Mouse (Mus musculus): ENCODE data around the gene Rap1gap2. TPM values are rescaled to one million over a fixed set of nuclear protein-coding genes. Genes with fewer than 3 reads are reported as not detected.
A peak's percentile ranks its signal among the peaks of the same experiment; 100 is the strongest.

Rap1gap2 gene
- polyA plus RNA-seq, 1 experiment from 2014 or later = 3.4 TPM

GRCm38 (mm10) chr11:74613428-74613827 lies 2.7 kb upstream of the Rap1gap2 start:
- Histone ChIP-seq H3K9ac (ENCODE audit: low read depth, low read length) (no peak overlapping the region), H3K4me3 (ENCODE audit: low read depth, low read length) (no peak overlapping the region), H3K27me3 (replicated peaks; ENCODE audit: control insufficient read depth, insufficient read depth, low read length) (peaks cover 51% of the 10 kb centered on the region), H3K4me2 (ENCODE audit: low read depth, low read length) (no peak overlapping the region), H3K9me3 (ENCODE audit: control insufficient read depth, low read length) (no peaks in the 10 kb centered on the region), H3K4me1 (ENCODE audit: control insufficient read depth, insufficient read depth, low read length) (peaks cover 6% of the 10 kb centered on the region; the same call in 1 of the 2 replicates), H3K36me3 (ENCODE audit: control insufficient read depth, insufficient read depth, low read length) (no peaks in the 10 kb centered on the region), H3K27ac (replicated peaks; ENCODE audit: low read depth, low read length) (no peak overlapping the region)
- no peak for ATAC-seq (ENCODE audit: low read depth)
- 64% methylated on average over 4 of the region's 4 CpGs for WGBS
- no peak for DNase-seq (ENCODE audit: low spot score)

- 12% methylated on average over 7 of the region's 7 CpGs for WGBS
- no peak overlapping the region for H3K4me2 ChIP-seq (ENCODE audit: low read depth, low read length)
Observed at GRCm38 (mm10) chr11:74611437-74611836, 722 bp upstream of the Rap1gap2 start.

DNA sequence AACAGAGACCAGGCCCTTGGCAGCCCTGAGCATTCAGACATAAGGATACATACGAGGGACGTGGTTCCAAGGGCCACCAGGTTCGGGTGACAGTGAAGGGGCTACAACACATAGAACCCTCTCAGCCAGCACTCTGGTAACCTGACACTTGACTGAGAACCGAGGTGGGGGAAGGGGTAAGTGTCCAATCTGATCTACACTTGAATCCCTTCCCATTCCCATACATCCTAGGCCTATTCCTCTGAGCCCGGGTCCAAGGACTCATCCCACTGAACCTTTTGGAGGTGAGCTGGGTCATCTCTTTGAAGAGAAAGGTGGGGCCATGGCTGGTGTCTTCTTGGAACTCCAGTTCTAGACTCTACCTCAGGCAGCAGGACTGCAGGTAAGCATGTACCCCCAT lies 647 bp downstream of the Rap1gap2 start:
- H3K27ac ChIP-seq (replicated peaks; ENCODE audit: low read depth, low read length) = no peak overlapping the region
- peaks cover 6% of the 10 kb centered on the region; the same call in 1 of the 2 replicates for H3K4me1 ChIP-seq (ENCODE audit: control insufficient read depth, insufficient read depth, low read length)
- no peaks in the 10 kb centered on the region for H3K9me3 ChIP-seq (ENCODE audit: control insufficient read depth, low read length)
- H3K36me3 ChIP-seq (ENCODE audit: control insufficient read depth, insufficient read depth, low read length) = no peaks in the 10 kb centered on the region
- H3K4me3 ChIP-seq (ENCODE audit: low read depth, low read length) = peak overlapping the region; percentile 34
- WGBS = 13% methylated on average over 5 of the region's 5 CpGs
- H3K9ac ChIP-seq (ENCODE audit: low read depth, low read length) = no peak overlapping the region
- ATAC-seq (ENCODE audit: low read depth) (no peak), DNase-seq (ENCODE audit: low spot score) (no peak)
- peaks cover 46% of the 10 kb centered on the region for H3K27me3 ChIP-seq (replicated peaks; ENCODE audit: control insufficient read depth, insufficient read depth, low read length)
- H3K4me2 ChIP-seq (ENCODE audit: low read depth, low read length) = no peak overlapping the region

More at GRCm38 (mm10) chr11:74611437-74611836, 722 bp upstream of the Rap1gap2 start:
- peaks cover 6% of the 10 kb centered on the region; the same call in 1 of the 2 replicates for H3K4me1 ChIP-seq (ENCODE audit: control insufficient read depth, insufficient read depth, low read length)
- no peak overlapping the region for H3K4me3 ChIP-seq (ENCODE audit: low read depth, low read length)
- no peak for DNase-seq (ENCODE audit: low spot score)
- no peak overlapping the region for H3K27ac ChIP-seq (replicated peaks; ENCODE audit: low read depth, low read length)
- H3K9me3 ChIP-seq (ENCODE audit: control insufficient read depth, low read length) = no peaks in the 10 kb centered on the region
- no peaks in the 10 kb centered on the region for H3K36me3 ChIP-seq (ENCODE audit: control insufficient read depth, insufficient read depth, low read length)
- H3K27me3 ChIP-seq (replicated peaks; ENCODE audit: control insufficient read depth, insufficient read depth, low read length) = peaks cover 51% of the 10 kb centered on the region
- H3K9ac ChIP-seq (ENCODE audit: low read depth, low read length) = no peak overlapping the region
- ATAC-seq (ENCODE audit: low read depth) = no peak

DNA sequence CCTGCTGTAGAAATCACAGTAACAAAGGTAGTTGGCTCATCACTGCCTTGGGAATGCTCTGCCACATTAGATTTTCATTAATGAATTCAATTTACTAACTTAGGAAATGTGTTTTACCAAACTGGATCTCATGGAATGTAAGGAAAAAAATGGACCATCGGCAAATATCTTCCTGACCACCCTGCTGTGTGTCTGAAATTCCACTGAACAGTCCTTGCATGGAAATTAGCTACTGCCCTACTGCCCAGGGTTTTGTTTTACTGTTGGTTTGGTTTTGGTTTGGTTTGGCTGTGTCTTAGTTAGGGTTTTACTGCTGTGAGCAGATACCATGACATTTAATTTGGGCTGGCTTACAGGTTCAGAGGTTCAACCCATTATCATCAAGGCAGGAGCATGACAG lies 8.4 kb downstream of the Rap1gap2 start:
- Histone ChIP-seq H3K9ac (ENCODE audit: low read depth, low read length) (no peak overlapping the region), H3K9me3 (ENCODE audit: control insufficient read depth, low read length) (peaks cover 6% of the 10 kb centered on the region; the same call in 1 of the 2 replicates), H3K36me3 (ENCODE audit: control insufficient read depth, insufficient read depth, low read length) (no peaks in the 10 kb centered on the region), H3K4me2 (ENCODE audit: low read depth, low read length) (no peak overlapping the region), H3K4me3 (ENCODE audit: low read depth, low read length) (no peak overlapping the region), H3K27me3 (replicated peaks; ENCODE audit: control insufficient read depth, insufficient read depth, low read length) (no peaks in the 10 kb centered on the region), H3K4me1 (ENCODE audit: control insufficient read depth, insufficient read depth, low read length) (no peaks in the 10 kb centered on the region), H3K27ac (replicated peaks; ENCODE audit: low read depth, low read length) (no peak overlapping the region)
- no peak for DNase-seq (ENCODE audit: low spot score)
- no peak for ATAC-seq (ENCODE audit: low read depth)
- 82% methylated on average over 1 of the region's 1 CpGs for WGBS

GRCm38 (mm10) chr11:74597990-74598337 lies 12.8 kb downstream of the Rap1gap2 start:
- Histone ChIP-seq H3K4me3 (ENCODE audit: low read depth, low read length) (no peak overlapping the region), H3K9ac (ENCODE audit: low read depth, low read length) (no peak overlapping the region), H3K9me3 (ENCODE audit: control insufficient read depth, low read length) (peaks cover 6% of the 10 kb centered on the region; the same call in 1 of the 2 replicates), H3K27me3 (replicated peaks; ENCODE audit: control insufficient read depth, insufficient read depth, low read length) (no peaks in the 10 kb centered on the region), H3K36me3 (ENCODE audit: control insufficient read depth, insufficient read depth, low read length) (no peaks in the 10 kb centered on the region), H3K27ac (replicated peaks; ENCODE audit: low read depth, low read length) (no peak overlapping the region), H3K4me1 (ENCODE audit: control insufficient read depth, insufficient read depth, low read length) (no peaks in the 10 kb centered on the region), H3K4me2 (ENCODE audit: low read depth, low read length) (no peak overlapping the region)
- no peak for DNase-seq (ENCODE audit: low spot score)
- no peak for ATAC-seq (ENCODE audit: low read depth)

GRCm38 (mm10) chr11:74597283-74597989 lies 13.3 kb downstream of the Rap1gap2 start:
- H3K27me3 ChIP-seq (replicated peaks; ENCODE audit: control insufficient read depth, insufficient read depth, low read length) = 0 out of 2 replicates have a peak, but pooled peaks cover 4% of the 10 kb centered on the region
- ATAC-seq (ENCODE audit: low read depth) = no peak
- no peak overlapping the region for H3K27ac ChIP-seq (replicated peaks; ENCODE audit: low read depth, low read length)
- no peak overlapping the region for H3K4me2 ChIP-seq (ENCODE audit: low read depth, low read length)
- 75% methylated on average over 4 of the region's 4 CpGs for WGBS
- H3K36me3 ChIP-seq (ENCODE audit: control insufficient read depth, insufficient read depth, low read length) = no peaks in the 10 kb centered on the region
- no peak overlapping the region for H3K9ac ChIP-seq (ENCODE audit: low read depth, low read length)
- H3K4me3 ChIP-seq (ENCODE audit: low read depth, low read length) = no peak overlapping the region
- H3K4me1 ChIP-seq (ENCODE audit: control insufficient read depth, insufficient read depth, low read length) = no peaks in the 10 kb centered on the region
- peaks cover 6% of the 10 kb centered on the region; the same call in 1 of the 2 replicates for H3K9me3 ChIP-seq (ENCODE audit: control insufficient read depth, low read length)
- no peak for DNase-seq (ENCODE audit: low spot score)

DNA sequence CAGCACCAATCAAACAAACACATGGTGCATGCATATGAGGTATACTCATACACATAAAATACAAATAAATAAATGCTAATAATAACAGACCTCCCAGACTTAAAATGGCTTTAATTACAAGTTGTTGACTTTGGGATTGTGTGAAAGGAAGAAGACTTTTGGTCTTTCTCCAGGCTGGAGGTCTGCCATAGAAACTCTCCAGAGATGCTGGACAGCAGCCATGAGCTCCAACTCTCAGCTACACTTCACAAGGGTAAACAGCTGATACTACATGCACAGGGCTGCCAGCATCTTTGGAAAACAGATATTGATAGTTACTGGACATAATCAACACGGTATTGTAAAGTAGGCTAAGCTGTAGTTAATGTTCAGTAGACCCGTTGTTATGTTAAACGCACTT lies 18.5 kb downstream of the Rap1gap2 start:
- WGBS = 73% methylated on average over 3 of the region's 3 CpGs
- Histone ChIP-seq H3K9ac (ENCODE audit: low read depth, low read length) (no peak overlapping the region), H3K27ac (replicated peaks; ENCODE audit: low read depth, low read length) (no peak overlapping the region), H3K4me3 (ENCODE audit: low read depth, low read length) (no peak overlapping the region), H3K36me3 (ENCODE audit: control insufficient read depth, insufficient read depth, low read length) (no peaks in the 10 kb centered on the region), H3K4me1 (ENCODE audit: control insufficient read depth, insufficient read depth, low read length) (no peaks in the 10 kb centered on the region), H3K9me3 (ENCODE audit: control insufficient read depth, low read length) (no peaks in the 10 kb centered on the region), H3K27me3 (replicated peaks; ENCODE audit: control insufficient read depth, insufficient read depth, low read length) (peaks cover 53% of the 10 kb centered on the region), H3K4me2 (ENCODE audit: low read depth, low read length) (no peak overlapping the region)
- DNase-seq (ENCODE audit: low spot score) (no peak), ATAC-seq (ENCODE audit: low read depth) (no peak)

DNA sequence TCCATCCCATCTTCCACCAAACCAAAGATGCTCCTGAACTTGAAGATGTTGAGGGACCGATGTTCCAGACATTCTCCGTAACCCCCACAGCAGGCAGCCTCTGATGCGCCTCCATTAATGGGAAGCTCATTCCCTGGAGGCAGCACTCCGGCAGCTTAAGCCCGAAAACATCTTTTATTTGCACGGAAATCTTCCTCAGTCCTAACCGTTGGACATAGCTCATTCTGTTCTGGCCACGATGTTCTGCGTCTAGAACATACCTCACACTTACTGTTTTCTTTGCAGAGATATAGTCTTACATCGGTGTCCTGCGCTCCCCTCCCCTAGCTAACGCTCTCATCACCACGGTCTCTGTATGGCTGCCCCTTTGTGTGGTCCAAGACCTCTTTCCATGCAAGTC lies 20.0 kb downstream of the Rap1gap2 start:
- Histone ChIP-seq H3K4me3 (ENCODE audit: low read depth, low read length) (no peak overlapping the region), H3K4me2 (ENCODE audit: low read depth, low read length) (no peak overlapping the region), H3K27me3 (replicated peaks; ENCODE audit: control insufficient read depth, insufficient read depth, low read length) (peaks cover 61% of the 10 kb centered on the region), H3K27ac (replicated peaks; ENCODE audit: low read depth, low read length) (no peak overlapping the region), H3K36me3 (ENCODE audit: control insufficient read depth, insufficient read depth, low read length) (no peaks in the 10 kb centered on the region), H3K4me1 (ENCODE audit: control insufficient read depth, insufficient read depth, low read length) (no peaks in the 10 kb centered on the region), H3K9me3 (ENCODE audit: control insufficient read depth, low read length) (no peaks in the 10 kb centered on the region), H3K9ac (ENCODE audit: low read depth, low read length) (no peak overlapping the region)
- DNase-seq (ENCODE audit: low spot score) (no peak), ATAC-seq (ENCODE audit: low read depth) (no peak)
- 28% methylated on average over 13 of the region's 13 CpGs for WGBS

GRCm38 (mm10) chr11:74590239-74590596 lies 20.5 kb downstream of the Rap1gap2 start:
- peak overlapping the region; percentile 45 for H3K9ac ChIP-seq (ENCODE audit: low read depth, low read length)
- peaks cover 62% of the 10 kb centered on the region for H3K27me3 ChIP-seq (replicated peaks; ENCODE audit: control insufficient read depth, insufficient read depth, low read length)
- WGBS = under 1% methylated on average over 24 of the region's 25 CpGs
- ATAC-seq (ENCODE audit: low read depth) = no peak; the same call in 1 of the 2 replicates
- H3K4me1 ChIP-seq (ENCODE audit: control insufficient read depth, insufficient read depth, low read length) = no peaks in the 10 kb centered on the region
- H3K27ac ChIP-seq (replicated peaks; ENCODE audit: low read depth, low read length) = no peak overlapping the region
- no peaks in the 10 kb centered on the region for H3K9me3 ChIP-seq (ENCODE audit: control insufficient read depth, low read length)
- peak overlapping the region; percentile 64 for H3K4me2 ChIP-seq (ENCODE audit: low read depth, low read length)
- H3K36me3 ChIP-seq (ENCODE audit: control insufficient read depth, insufficient read depth, low read length) = no peaks in the 10 kb centered on the region
- DNase-seq (ENCODE audit: low spot score) = no peak
- peak overlapping the region; percentile 39 for H3K4me3 ChIP-seq (ENCODE audit: low read depth, low read length)
